Mouse (Mus musculus): Measurements from ENCODE around the gene Cdh16. TPM values are rescaled to one million over a fixed set of nuclear protein-coding genes. Genes with fewer than 3 reads are reported as not detected.
A peak's percentile ranks its signal among the peaks of the same experiment; 100 is the strongest.
"Not testable (repeated sequence)": the region's sequence is repeated elsewhere in the genome, so short reads cannot be mapped to it uniquely, and the experiment has no call there.

Gene Cdh16
- not detected in 2 replicates for polyA plus RNA-seq (2015; fragmentation: Nextera tagmentation; extraction: Ambion mirVana)

DNA sequence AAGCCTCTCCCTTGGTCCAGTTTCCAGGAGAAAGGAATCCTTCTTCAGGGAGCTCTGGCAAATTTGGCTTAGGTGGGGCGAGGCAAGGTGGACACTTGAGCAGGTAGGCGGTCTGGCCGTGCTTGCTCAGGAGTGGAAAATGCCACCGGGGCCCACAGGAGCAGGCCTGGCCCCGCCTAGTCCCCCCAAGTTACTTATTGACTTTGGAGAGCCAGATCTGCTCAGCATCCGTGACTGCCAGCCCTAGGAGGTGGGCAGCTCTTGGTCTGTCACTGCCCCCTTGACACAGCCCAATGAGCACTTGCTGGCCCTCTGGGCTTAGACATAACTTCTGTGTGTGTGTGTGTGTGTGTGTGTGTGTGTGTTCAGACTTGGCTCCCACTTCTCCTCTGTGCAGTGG lies at the start of gene Cdh16:
Cdh16 (minus strand) TSS at position 236 of the 400 bp plus-strand sequence.
- Histone ChIP-seq H3K36me3 (no peaks in the 10 kb centered on the region), H3K9ac (no peak within 1 kb of the TSS), H3K4me1 (replicated peaks) (no peaks in the 10 kb centered on the region), H3K27me3 (no peaks in the 10 kb centered on the region), H3K9me3 (replicated peaks) (no peaks in the 10 kb centered on the region), H3K27ac (no peak within 1 kb of the TSS), H3K4me3 (replicated peaks) (no peak within 1 kb of the TSS), H3K4me2 (no peak within 1 kb of the TSS)
- 62% methylated on average over 6 of the region's 6 CpGs for WGBS (ENCODE audit: insufficient replicate concordance)
- ATAC-seq (ENCODE audit: low read depth) = no peak
- DNase-seq = no peak

DNA sequence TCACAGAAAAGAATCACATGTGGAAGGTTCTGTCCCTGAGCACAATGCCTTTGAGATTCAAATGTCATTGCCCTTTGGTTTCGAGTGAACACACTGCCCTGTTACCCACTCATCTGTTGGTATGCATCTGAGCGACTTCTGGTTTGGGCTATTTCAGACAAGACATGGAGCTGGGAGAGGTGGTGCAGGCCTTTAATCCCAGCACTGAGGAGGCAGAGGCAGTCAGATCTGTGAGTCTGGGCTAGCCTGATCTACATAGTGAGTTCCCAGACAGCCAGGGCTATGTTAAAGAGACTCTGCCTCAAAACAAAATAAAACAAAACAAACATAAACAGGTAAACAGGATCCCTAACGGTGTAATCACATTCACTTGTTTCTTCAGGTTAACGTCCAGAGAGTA lies 31.4 kb upstream of the Cdh16 start:
- Histone ChIP-seq H3K9me3 (replicated peaks) (no peaks in the 10 kb centered on the region), H3K27ac (no peak overlapping the region), H3K4me3 (replicated peaks) (no peak overlapping the region), H3K36me3 (no peaks in the 10 kb centered on the region), H3K9ac (no peak overlapping the region), H3K4me2 (no peak overlapping the region), H3K4me1 (replicated peaks) (no peaks in the 10 kb centered on the region), H3K27me3 (no peaks in the 10 kb centered on the region)
- WGBS (ENCODE audit: insufficient replicate concordance) = 63% methylated on average over 4 of the region's 4 CpGs
- ATAC-seq (ENCODE audit: low read depth) (no peak), DNase-seq (no peak)

DNA sequence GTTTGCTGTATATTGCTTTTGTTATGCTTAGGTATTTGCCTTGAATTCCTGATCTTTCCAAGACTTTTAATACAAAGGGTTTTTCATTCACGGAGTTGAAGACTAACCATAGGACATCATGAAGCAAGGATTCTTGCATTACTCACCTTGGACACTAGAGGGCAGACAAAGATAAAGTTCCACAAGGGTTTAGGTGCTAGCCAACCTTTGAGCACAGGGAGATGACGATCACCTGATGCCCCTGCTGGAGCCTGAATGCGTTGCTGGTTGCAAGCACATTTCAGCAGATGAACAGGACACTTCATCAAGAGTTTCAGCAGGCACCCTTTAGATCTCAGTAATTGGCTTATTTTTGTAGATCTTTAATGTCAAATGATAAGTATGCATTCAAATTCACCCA lies 30.8 kb upstream of the Cdh16 start:
- DNase-seq (peak; percentile 32), ATAC-seq (ENCODE audit: low read depth) (0 out of 2 replicates have a peak, but pooled peaks have one; percentile 34)
- H3K9me3 ChIP-seq (replicated peaks) = no peaks in the 10 kb centered on the region
- H3K27ac ChIP-seq = no peak overlapping the region
- no peaks in the 10 kb centered on the region for H3K4me1 ChIP-seq (replicated peaks)
- 3% methylated on average over 3 of the region's 3 CpGs for WGBS (ENCODE audit: insufficient replicate concordance)
- no peaks in the 10 kb centered on the region for H3K36me3 ChIP-seq
- no peak overlapping the region for H3K4me3 ChIP-seq (replicated peaks)
- H3K9ac ChIP-seq = no peak overlapping the region
- H3K4me2 ChIP-seq = no peak overlapping the region
- no peaks in the 10 kb centered on the region for H3K27me3 ChIP-seq

DNA sequence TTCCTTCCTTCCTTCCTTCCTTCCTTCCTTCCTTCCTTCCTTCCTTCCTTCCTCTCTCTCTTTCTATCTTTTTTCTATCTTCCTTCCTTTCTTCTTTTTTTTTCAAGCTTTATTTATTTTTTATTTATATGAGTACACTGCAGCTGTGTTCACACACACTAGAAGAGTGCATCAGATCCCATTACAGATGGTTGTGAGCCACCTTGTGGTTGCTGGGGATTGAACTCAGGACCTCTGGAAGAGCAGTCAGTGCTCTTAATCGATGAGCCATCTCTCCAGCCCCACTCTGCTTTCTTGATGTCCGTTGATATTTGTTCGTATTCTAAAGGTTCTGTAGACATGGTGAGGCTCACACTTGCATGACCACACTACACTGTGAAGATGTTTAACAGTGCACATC lies 20.0 kb upstream of the Cdh16 start:
- 44% methylated on average over 3 of the region's 3 CpGs for WGBS (ENCODE audit: insufficient replicate concordance)
- not testable (repeated sequence) for DNase-seq; ATAC-seq (ENCODE audit: low read depth); H3K27ac ChIP-seq; H3K9ac ChIP-seq; H3K9me3 ChIP-seq (replicated peaks); H3K4me3 ChIP-seq (replicated peaks); H3K27me3 ChIP-seq; H3K4me2 ChIP-seq
- Histone ChIP-seq H3K36me3 (peaks cover 10% of the 10 kb centered on the region; the same call in 1 of the 2 replicates), H3K4me1 (replicated peaks) (peaks cover 25% of the 10 kb centered on the region)

DNA sequence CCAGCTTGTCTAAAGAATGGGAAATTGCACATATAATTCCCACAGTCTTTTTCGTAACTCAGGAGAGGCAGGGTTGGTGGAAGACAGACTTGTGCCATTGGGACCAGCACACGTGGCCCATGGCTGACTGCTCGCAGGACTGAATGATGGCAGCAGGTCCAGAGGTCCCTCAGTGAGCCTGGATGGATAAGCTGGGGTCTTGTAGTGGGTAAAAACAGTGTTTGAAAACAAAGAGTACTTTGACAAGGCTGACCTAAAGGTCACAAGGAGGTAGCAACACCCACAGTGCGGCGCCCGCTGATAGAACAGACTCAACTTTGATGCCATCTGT lies 18.1 kb upstream of the Cdh16 start:
- Histone ChIP-seq H3K4me3 (replicated peaks) (peak overlapping the region; percentile 91), H3K27me3 (no peaks in the 10 kb centered on the region), H3K9me3 (replicated peaks) (no peaks in the 10 kb centered on the region), H3K4me1 (replicated peaks) (peaks cover 34% of the 10 kb centered on the region), H3K27ac (peak overlapping the region; percentile 69; the same call in 1 of the 2 replicates), H3K36me3 (peaks cover 26% of the 10 kb centered on the region), H3K9ac (peak overlapping the region; percentile 85), H3K4me2 (peak overlapping the region; percentile 87)
- ATAC-seq (ENCODE audit: low read depth) = no peak
- no peak for DNase-seq
- WGBS (ENCODE audit: insufficient replicate concordance) = 77% methylated on average over 6 of the region's 6 CpGs

DNA sequence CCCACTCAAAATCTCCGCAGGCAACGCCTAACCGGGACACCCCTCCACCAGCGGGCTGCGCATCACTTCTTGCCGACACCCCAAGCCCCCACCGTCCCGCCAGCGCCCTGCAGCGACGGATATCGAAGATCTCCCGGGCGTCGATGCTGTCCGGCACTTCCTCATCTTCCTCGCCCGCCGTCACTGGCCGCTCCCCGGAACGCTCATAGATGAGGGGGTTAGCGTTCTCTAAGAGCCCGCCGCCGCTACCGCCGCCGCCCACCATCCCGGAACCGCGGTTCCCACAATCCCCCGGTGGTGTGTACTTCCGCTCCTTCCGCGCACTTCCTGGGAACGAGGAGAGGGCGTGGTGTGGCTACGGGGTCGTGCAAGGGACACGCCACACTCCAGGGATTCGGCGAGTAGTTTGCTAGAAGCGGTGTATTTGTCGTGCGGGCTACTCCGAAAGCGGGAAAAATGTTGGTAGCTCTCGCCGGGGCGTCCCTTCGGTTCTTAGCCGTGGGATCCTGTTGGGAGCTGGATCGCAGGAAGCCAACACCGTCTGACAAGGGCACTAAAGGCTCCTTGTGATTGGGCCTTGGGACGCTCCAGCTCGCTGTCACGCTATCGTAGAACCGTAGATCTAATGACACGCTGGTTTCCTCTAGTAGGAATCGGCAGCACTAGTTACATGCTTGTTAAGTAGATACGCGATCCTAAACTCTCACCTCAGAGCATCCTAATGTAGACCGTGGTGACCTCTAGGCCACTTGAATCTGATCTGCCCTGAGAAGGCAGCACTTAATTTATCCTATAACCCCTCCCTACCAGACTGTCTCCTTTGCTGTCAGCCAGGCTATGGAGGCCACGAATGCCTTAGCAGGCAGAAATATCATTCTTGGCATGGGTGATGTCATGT lies 17.5 kb upstream of the Cdh16 start, which contains the start of gene Ciao2b:
Ciao2b (minus strand) TSS at position 540 of the 898 bp plus-strand sequence.
- DNase-seq (peak; percentile 80), ATAC-seq (ENCODE audit: low read depth) (peak; percentile 95)
- Histone ChIP-seq H3K9me3 (replicated peaks) (no peaks in the 10 kb centered on the region), H3K27me3 (no peaks in the 10 kb centered on the region), H3K4me1 (replicated peaks) (peaks cover 34% of the 10 kb centered on the region), H3K27ac (peak within 1 kb of the TSS; percentile 69), H3K9ac (peak within 1 kb of the TSS; percentile 85), H3K4me2 (peak within 1 kb of the TSS; percentile 87), H3K36me3 (peaks cover 28% of the 10 kb centered on the region), H3K4me3 (replicated peaks) (peak within 1 kb of the TSS; percentile 91)
- under 1% methylated on average over 66 of the region's 66 CpGs for WGBS (ENCODE audit: insufficient replicate concordance)

DNA sequence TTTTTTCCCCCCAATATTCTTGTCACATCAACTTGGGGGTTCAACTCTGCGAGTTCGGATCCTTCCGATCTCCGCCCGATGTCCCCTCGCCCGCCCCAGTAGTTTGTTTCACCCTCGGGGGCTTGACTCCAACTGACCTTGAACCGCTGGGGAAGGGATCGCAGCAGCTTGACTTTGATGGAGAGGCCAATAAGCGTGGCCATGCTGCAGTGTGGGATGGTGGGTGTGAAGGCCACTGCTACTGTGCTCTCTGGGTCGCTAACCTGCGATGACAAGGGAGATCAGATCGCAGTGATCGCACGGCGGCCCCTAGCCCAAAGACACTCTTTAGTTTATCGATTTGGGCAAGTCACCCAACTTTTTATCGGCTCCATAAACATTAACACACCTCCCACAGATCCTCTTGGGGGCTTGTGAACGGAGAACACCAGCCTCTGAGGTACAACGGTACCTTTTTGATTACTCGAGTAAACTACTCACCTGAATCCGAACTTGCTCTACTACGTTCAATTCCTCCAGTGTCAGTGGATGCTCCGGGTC lies 16.7 kb upstream of the Cdh16 start:
- peaks cover 28% of the 10 kb centered on the region for H3K36me3 ChIP-seq
- DNase-seq = no peak
- H3K27ac ChIP-seq = peak overlapping the region; percentile 69
- peak overlapping the region; percentile 85 for H3K9ac ChIP-seq
- peak overlapping the region; percentile 87 for H3K4me2 ChIP-seq
- H3K4me1 ChIP-seq (replicated peaks) = peaks cover 34% of the 10 kb centered on the region
- H3K27me3 ChIP-seq = no peaks in the 10 kb centered on the region
- WGBS (ENCODE audit: insufficient replicate concordance) = 8% methylated on average over 25 of the region's 25 CpGs
- no peaks in the 10 kb centered on the region for H3K9me3 ChIP-seq (replicated peaks)
- H3K4me3 ChIP-seq (replicated peaks) = peak overlapping the region; percentile 91
- 0 out of 2 replicates have a peak, but pooled peaks have one; percentile 3 for ATAC-seq (ENCODE audit: low read depth)

DNA sequence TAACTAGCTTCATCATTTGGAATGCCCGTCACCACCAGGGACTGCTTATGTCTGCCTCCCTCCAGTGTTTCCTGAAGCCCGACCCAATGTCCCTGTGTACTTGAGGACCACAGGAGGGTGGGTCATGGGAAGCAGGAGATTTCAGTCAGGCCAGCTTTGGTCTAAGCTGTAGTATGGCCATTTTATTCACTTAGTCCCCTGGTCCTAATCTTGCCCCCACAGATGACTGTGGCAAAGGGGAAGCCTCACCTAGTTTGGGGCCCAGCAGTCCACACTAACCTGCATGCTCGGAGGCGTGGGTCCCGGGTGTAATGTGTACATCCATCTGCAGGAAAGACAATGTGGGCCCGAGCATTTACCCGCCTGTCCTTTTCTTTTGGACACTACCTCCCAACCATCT lies 16.0 kb upstream of the Cdh16 start:
- no peak for DNase-seq
- Histone ChIP-seq H3K27ac (peak overlapping the region; percentile 69), H3K36me3 (peaks cover 28% of the 10 kb centered on the region), H3K4me3 (replicated peaks) (peak overlapping the region; percentile 91), H3K4me1 (replicated peaks) (peaks cover 34% of the 10 kb centered on the region), H3K9me3 (replicated peaks) (no peaks in the 10 kb centered on the region), H3K9ac (peak overlapping the region; percentile 85), H3K27me3 (no peaks in the 10 kb centered on the region), H3K4me2 (peak overlapping the region; percentile 87)
- 68% methylated on average over 7 of the region's 7 CpGs for WGBS (ENCODE audit: insufficient replicate concordance)
- ATAC-seq (ENCODE audit: low read depth) = no peak

DNA sequence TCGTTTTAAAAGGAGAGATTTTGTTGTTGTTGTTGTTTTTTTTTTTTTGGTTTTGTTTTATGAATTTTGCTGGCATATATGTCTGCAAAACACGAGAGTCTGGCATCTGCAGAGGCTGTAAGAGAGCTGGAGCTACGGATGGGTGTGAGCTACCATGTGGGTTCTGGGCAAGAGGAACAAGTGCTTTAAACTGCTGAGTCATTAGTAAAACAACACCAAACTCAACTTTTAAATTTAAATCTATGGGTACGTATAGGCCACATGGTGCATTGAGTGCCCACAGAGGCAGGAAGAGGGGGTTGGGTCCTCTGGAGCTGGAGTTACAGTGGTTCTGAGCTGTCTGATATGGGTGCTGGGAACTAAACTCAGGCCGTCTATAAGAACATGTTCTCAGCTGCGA lies 13.8 kb upstream of the Cdh16 start:
- no peak overlapping the region for H3K27ac ChIP-seq
- H3K4me3 ChIP-seq (replicated peaks) = no peak overlapping the region
- DNase-seq = no peak
- no peak for ATAC-seq (ENCODE audit: low read depth)
- H3K36me3 ChIP-seq = peaks cover 28% of the 10 kb centered on the region
- H3K4me1 ChIP-seq (replicated peaks) = peaks cover 34% of the 10 kb centered on the region
- H3K27me3 ChIP-seq = no peaks in the 10 kb centered on the region
- no peaks in the 10 kb centered on the region for H3K9me3 ChIP-seq (replicated peaks)
- no peak overlapping the region for H3K9ac ChIP-seq
- H3K4me2 ChIP-seq = no peak overlapping the region
- 74% methylated on average over 6 of the region's 6 CpGs for WGBS (ENCODE audit: insufficient replicate concordance)

DNA sequence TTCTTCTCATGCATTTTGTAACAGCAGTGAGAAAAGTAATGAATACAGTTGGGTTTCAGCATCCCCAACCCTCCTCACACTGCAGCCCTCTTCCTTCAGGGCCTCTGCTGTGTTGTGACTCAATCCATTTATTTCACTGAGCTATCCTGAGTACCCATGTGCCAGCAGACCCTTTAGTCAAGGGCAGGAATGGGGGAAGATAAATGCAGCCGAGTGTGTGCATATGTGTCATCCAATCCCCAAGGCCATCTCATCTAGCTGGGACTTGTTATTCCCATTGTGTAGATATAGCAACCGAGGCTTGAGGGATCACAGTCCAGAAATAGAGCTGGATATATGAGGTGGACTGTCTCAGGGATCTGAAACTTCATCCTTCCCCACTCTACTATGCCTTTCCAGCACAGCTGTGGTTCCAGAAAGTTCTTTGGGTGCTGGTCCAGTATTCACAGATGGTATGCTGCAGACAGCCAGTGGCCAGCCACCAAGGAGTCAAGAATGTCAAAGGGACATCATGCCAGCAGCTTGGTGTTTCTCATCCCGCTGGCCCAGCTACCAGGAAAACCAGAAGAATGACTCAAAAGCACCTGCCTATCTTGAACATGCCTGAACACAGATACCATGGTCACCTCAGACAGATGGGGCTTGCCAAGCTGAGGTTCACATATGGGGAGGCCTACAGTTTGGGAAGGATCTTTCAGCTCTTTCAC lies 11.0 kb upstream of the Cdh16 start:
- Histone ChIP-seq H3K9me3 (replicated peaks) (no peaks in the 10 kb centered on the region), H3K4me3 (replicated peaks) (no peak overlapping the region), H3K4me1 (replicated peaks) (peaks cover 33% of the 10 kb centered on the region), H3K4me2 (no peak overlapping the region), H3K36me3 (peaks cover 28% of the 10 kb centered on the region), H3K9ac (no peak overlapping the region), H3K27me3 (peaks cover 22% of the 10 kb centered on the region), H3K27ac (no peak overlapping the region)
- ATAC-seq (ENCODE audit: low read depth) (no peak), DNase-seq (no peak)
- 74% methylated on average over 3 of the region's 3 CpGs for WGBS (ENCODE audit: insufficient replicate concordance)

DNA sequence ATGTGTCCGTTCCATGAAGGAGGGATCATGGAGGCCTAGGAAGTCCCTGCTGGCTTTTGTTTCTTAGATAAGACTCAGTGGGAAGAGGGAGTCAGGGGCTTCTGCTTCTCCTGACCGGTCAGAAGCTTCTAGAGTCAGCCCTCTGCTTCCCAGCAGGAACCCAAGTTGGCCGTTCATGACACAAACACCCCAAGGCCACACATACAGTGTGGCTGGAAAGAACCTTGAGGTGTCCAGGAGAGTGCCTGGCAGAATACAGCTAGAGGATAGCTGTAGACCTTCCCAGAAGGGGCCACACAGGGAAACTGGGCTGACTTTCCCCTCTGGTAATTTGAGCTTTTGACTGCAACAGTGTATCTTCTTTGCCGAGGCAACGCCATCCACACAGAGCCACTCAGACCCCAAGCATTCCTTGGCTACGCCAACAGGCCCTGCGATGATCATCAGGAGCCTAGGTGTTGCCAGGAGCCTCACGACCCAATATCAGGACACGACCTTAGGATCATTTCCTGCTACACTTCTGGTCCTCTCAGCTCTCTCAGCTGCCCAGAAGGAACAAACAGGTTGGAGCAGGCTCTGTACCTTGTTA lies 9.1 kb upstream of the Cdh16 start:
- H3K4me3 ChIP-seq (replicated peaks) = no peak overlapping the region
- no peak for ATAC-seq (ENCODE audit: low read depth)
- no peak overlapping the region for H3K27ac ChIP-seq
- H3K9ac ChIP-seq = no peak overlapping the region
- H3K9me3 ChIP-seq (replicated peaks) = no peaks in the 10 kb centered on the region
- WGBS (ENCODE audit: insufficient replicate concordance) = 45% methylated on average over 9 of the region's 9 CpGs
- H3K4me1 ChIP-seq (replicated peaks) = peaks cover 23% of the 10 kb centered on the region
- no peak overlapping the region for H3K4me2 ChIP-seq
- peaks cover 30% of the 10 kb centered on the region for H3K27me3 ChIP-seq
- no peak for DNase-seq
- H3K36me3 ChIP-seq = peaks cover 9% of the 10 kb centered on the region

Measured in liver, embryonic 13.5 days (tissue).